Comparison of ENCODE assay signal across 13 mouse cellular contexts in genomic region chr3:53063423-53064147, GRCm38 (mm10). TPM values are rescaled to one million over a fixed set of nuclear protein-coding genes. Genes with fewer than 3 reads are reported as not detected.
DNase-seq lines count a peak whose midpoint lies in the region; ATAC-seq and TF ChIP-seq lines count a peak whose summit lies in the region.
"Had no signal": no experiment of that assay in that cellular context is flagged by ENCODE, and none has a peak within 500 bp of the region (broad histone marks: within the 10 kb centered on the region; RNA-seq: fewer than 3 reads in every experiment).

No protein-coding gene starts in this region.

- H3K4me2 ChIP-seq in forebrain, embryonic 13.5 days: no peak overlapping the region
- no peak overlapping the region for H3K4me2 ChIP-seq in forebrain, embryonic 14.5 days (ENCODE audit: low read length)
- no peak overlapping the region for H3K4me2 ChIP-seq in midbrain, postnatal 0 days (ENCODE audit: low read depth, low read length, poor library complexity, severe bottlenecking)
- no peak overlapping the region for H3K4me2 ChIP-seq in midbrain, embryonic 15.5 days
- peak overlapping the region; percentile 61 for H3K4me2 ChIP-seq in heart, embryonic 13.5 days
- H3K4me2 ChIP-seq: liver, embryonic 13.5 days; stomach, embryonic 15.5 days had no signal

- DNase-seq in forebrain, embryonic 14.5 days (ENCODE audit: low spot score): no peak
- no peak for DNase-seq in midbrain, postnatal 0 days (ENCODE audit: low spot score)
- DNase-seq in skeletal muscle tissue, adult 2 months (ENCODE audit: low read depth, low spot score): peak; percentile 48
- no peak for DNase-seq in kidney, adult 18-20 months
- no peak for DNase-seq in thymus, postnatal 4 days
- DNase-seq: embryo, embryonic 11 days; liver, embryonic 13.5 days had no signal

- 68% methylated on average over 13 of the region's 13 CpGs for WGBS in forebrain, embryonic 13.5 days
- WGBS in forebrain, embryonic 14.5 days: 63% methylated on average over 13 of the region's 13 CpGs
- 52% methylated on average over 13 of the region's 13 CpGs for WGBS in midbrain, postnatal 0 days
- 62% methylated on average over 13 of the region's 13 CpGs for WGBS in midbrain, embryonic 15.5 days
- WGBS in heart, embryonic 13.5 days: 27% methylated on average over 13 of the region's 13 CpGs

- H3K9me3 ChIP-seq in forebrain, embryonic 13.5 days (replicated peaks): no peaks in the 10 kb centered on the region
- no peaks in the 10 kb centered on the region for H3K9me3 ChIP-seq in forebrain, embryonic 14.5 days (replicated peaks; ENCODE audit: control insufficient read depth, low read length)
- H3K9me3 ChIP-seq in midbrain, postnatal 0 days (ENCODE audit: low read length): no peaks in the 10 kb centered on the region
- H3K9me3 ChIP-seq in midbrain, embryonic 15.5 days: no peaks in the 10 kb centered on the region
- 0 out of 2 replicates have a peak, but pooled peaks cover 4% of the 10 kb centered on the region for H3K9me3 ChIP-seq in heart, embryonic 13.5 days
- H3K9me3 ChIP-seq: liver, embryonic 13.5 days; stomach, embryonic 15.5 days had no signal

- no peak for TF ChIP-seq CTCF in midbrain, postnatal 0 days (IDR thresholded peaks at IDR 0.05)

- H3K9ac ChIP-seq in forebrain, embryonic 13.5 days: no peak overlapping the region
- H3K9ac ChIP-seq in forebrain, embryonic 14.5 days (ENCODE audit: low read length): no peak overlapping the region
- H3K9ac ChIP-seq in midbrain, postnatal 0 days (replicated peaks; ENCODE audit: low read length, poor library complexity, severe bottlenecking): no peak overlapping the region
- no peak overlapping the region for H3K9ac ChIP-seq in midbrain, embryonic 15.5 days
- peak overlapping the region; percentile 73 for H3K9ac ChIP-seq in heart, embryonic 13.5 days
- H3K9ac ChIP-seq: liver, embryonic 13.5 days; stomach, embryonic 15.5 days had no signal

- ATAC-seq in forebrain, embryonic 13.5 days: no peak
- no peak for ATAC-seq in forebrain, embryonic 14.5 days
- no peak for ATAC-seq in midbrain, postnatal 0 days (ENCODE audit: low FRiP score)
- no peak for ATAC-seq in midbrain, embryonic 15.5 days (replicated peaks)
- ATAC-seq in heart, embryonic 13.5 days (ENCODE audit: extremely low read depth, insufficient number of reproducible peaks, low FRiP score, low TSS enrichment): no peak
- ATAC-seq: midbrain, embryonic 16.5 days had no signal

- H3K4me1 ChIP-seq in forebrain, embryonic 13.5 days: peaks cover 6% of the 10 kb centered on the region; the same call in 1 of the 2 replicates
- H3K4me1 ChIP-seq in forebrain, embryonic 14.5 days (ENCODE audit: control insufficient read depth, insufficient read depth, low read length): no peaks in the 10 kb centered on the region
- H3K4me1 ChIP-seq in midbrain, postnatal 0 days (ENCODE audit: insufficient read depth, low read length): peaks cover 5% of the 10 kb centered on the region; the same call in 1 of the 2 replicates
- no peaks in the 10 kb centered on the region; the same call in 1 of the 2 replicates for H3K4me1 ChIP-seq in midbrain, embryonic 15.5 days
- H3K4me1 ChIP-seq in heart, embryonic 13.5 days: peaks cover 71% of the 10 kb centered on the region
- H3K4me1 ChIP-seq: liver, embryonic 13.5 days had no signal

- no peaks in the 10 kb centered on the region for H3K36me3 ChIP-seq in forebrain, embryonic 13.5 days (ENCODE audit: poor library complexity, severe bottlenecking)
- no peaks in the 10 kb centered on the region for H3K36me3 ChIP-seq in forebrain, embryonic 14.5 days (ENCODE audit: control insufficient read depth, insufficient read depth, low read length)
- H3K36me3 ChIP-seq in midbrain, postnatal 0 days (ENCODE audit: insufficient read depth, low read length): no peaks in the 10 kb centered on the region
- no peaks in the 10 kb centered on the region for H3K36me3 ChIP-seq in midbrain, embryonic 15.5 days (replicated peaks)
- H3K36me3 ChIP-seq in heart, embryonic 13.5 days: peaks cover 5% of the 10 kb centered on the region
- H3K36me3 ChIP-seq: liver, embryonic 13.5 days; stomach, embryonic 15.5 days had no signal

- no peaks in the 10 kb centered on the region for H3K27me3 ChIP-seq in forebrain, embryonic 13.5 days
- no peaks in the 10 kb centered on the region for H3K27me3 ChIP-seq in forebrain, embryonic 14.5 days (replicated peaks; ENCODE audit: control insufficient read depth, insufficient read depth, low read length)
- H3K27me3 ChIP-seq in midbrain, postnatal 0 days (ENCODE audit: insufficient read depth, low read length): no peaks in the 10 kb centered on the region
- no peaks in the 10 kb centered on the region for H3K27me3 ChIP-seq in midbrain, embryonic 15.5 days (replicated peaks)
- no peaks in the 10 kb centered on the region for H3K27me3 ChIP-seq in heart, embryonic 13.5 days (replicated peaks)
- H3K27me3 ChIP-seq: liver, embryonic 13.5 days; stomach, embryonic 15.5 days had no signal

- no peak overlapping the region for H3K4me3 ChIP-seq in forebrain, embryonic 13.5 days
- no peak overlapping the region for H3K4me3 ChIP-seq in forebrain, embryonic 14.5 days (ENCODE audit: low read depth, low read length)
- H3K4me3 ChIP-seq in midbrain, postnatal 0 days (ENCODE audit: low read depth, low read length): no peak overlapping the region
- no peak overlapping the region for H3K4me3 ChIP-seq in midbrain, embryonic 15.5 days
- peak overlapping the region; percentile 30 for H3K4me3 ChIP-seq in heart, embryonic 13.5 days
- H3K4me3 ChIP-seq: layer of hippocampus, adult 2 months; liver, embryonic 13.5 days; stomach, embryonic 15.5 days had no signal

- 0 out of 2 replicates have a peak overlapping the region, but pooled peaks have one; percentile 12 for H3K27ac ChIP-seq in forebrain, embryonic 13.5 days
- no peak overlapping the region for H3K27ac ChIP-seq in forebrain, embryonic 14.5 days (ENCODE audit: low read depth, low read length)
- peak overlapping the region; percentile 18; the same call in 1 of the 2 replicates for H3K27ac ChIP-seq in midbrain, postnatal 0 days (ENCODE audit: low read depth, low read length)
- H3K27ac ChIP-seq in midbrain, embryonic 15.5 days: no peak overlapping the region
- peak overlapping the region; percentile 84 for H3K27ac ChIP-seq in heart, embryonic 13.5 days (replicated peaks)
- H3K27ac ChIP-seq: layer of hippocampus, adult 2 months; liver, embryonic 13.5 days; stomach, embryonic 15.5 days had no signal

RNA-seq across cellular contexts. Expression of gene Lhfp, which starts 22.3 kb away (rescaled TPM):
- polyA plus RNA-seq in forebrain, embryonic 13.5 days (2015; fragmentation: Nextera tagmentation; extraction: Ambion mirVana): 23.9 and 27.3 TPM in 2 replicates
- polyA plus RNA-seq in forebrain, embryonic 14.5 days (2014; fragmentation: Nextera tagmentation; extraction: Ambion mirVana): 37.4 and 40.5 TPM in 2 replicates
- total RNA-seq in midbrain, postnatal 0 days (2014; rRNA removed): 49.3 and 50.3 TPM in 2 replicates
- polyA plus RNA-seq in midbrain, postnatal 0 days (2015; fragmentation: Nextera tagmentation; extraction: Ambion mirVana): 59.7 and 62.9 TPM in 2 replicates
- 64.8 and 65.0 TPM in 2 replicates for polyA plus RNA-seq in midbrain, embryonic 15.5 days (2015; fragmentation: Nextera tagmentation; extraction: Ambion mirVana)
- polyA plus RNA-seq in heart, embryonic 13.5 days (2015; fragmentation: Nextera tagmentation; extraction: Ambion mirVana): 82.7 and 92.5 TPM in 2 replicates

RNA-seq across cellular contexts. Expression of gene Cog6, which starts 46.5 kb away (rescaled TPM):
- 55.2 and 55.4 TPM in 2 replicates for polyA plus RNA-seq in forebrain, embryonic 13.5 days (2015; fragmentation: Nextera tagmentation; extraction: Ambion mirVana)
- polyA plus RNA-seq in forebrain, embryonic 14.5 days (2014; fragmentation: Nextera tagmentation; extraction: Ambion mirVana): 73.1 and 86.2 TPM in 2 replicates
- 37.2 and 37.5 TPM in 2 replicates for total RNA-seq in midbrain, postnatal 0 days (2014; rRNA removed)
- polyA plus RNA-seq in midbrain, postnatal 0 days (2015; fragmentation: Nextera tagmentation; extraction: Ambion mirVana): 28.0 and 30.9 TPM in 2 replicates
- 59.6 and 63.8 TPM in 2 replicates for polyA plus RNA-seq in midbrain, embryonic 15.5 days (2015; fragmentation: Nextera tagmentation; extraction: Ambion mirVana)
- polyA plus RNA-seq in heart, embryonic 13.5 days (2015; fragmentation: Nextera tagmentation; extraction: Ambion mirVana): 48.0 and 50.2 TPM in 2 replicates

Comparison
In these comparisons a context has a peak if more than half of its experiments do, and no peak if none do; other contexts are left out.
1. H3K27ac ChIP-seq: peak in forebrain, embryonic 13.5 days (single experiment), midbrain, postnatal 0 days (single experiment) and heart, embryonic 13.5 days (single experiment); none in forebrain, embryonic 14.5 days (single experiment) and midbrain, embryonic 15.5 days (single experiment).